Mouse (Mus musculus) forebrain, embryonic 11.5 days (tissue): ENCODE measurements around the gene Jazf1. TPM values are rescaled to one million over a fixed set of nuclear protein-coding genes. Genes with fewer than 3 reads are reported as not detected.
A peak's percentile ranks its signal among the peaks of the same experiment; 100 is the strongest.

Experiments
- ATAC-seq: fragments of 200-750 bp; cut with Nextera tagmentation; replicated peaks from 2 replicates; pipeline ENCODE4 v1.8.0; 2017; ENCODE audit warnings: moderate TSS enrichment; ENCODE audit not compliant: low FRiP score
- DNase-seq: peaks from one replicate; pipeline ENCODE4 v3.0.0-alpha.2; 2017; ENCODE audit warnings: low spot score
- H3K27ac ChIP-seq: fragments of 300-500 bp; sonication (generic); 2 replicates; pipeline ENCODE4 v1.5.1; 2014; ENCODE audit warnings: low read depth, low read length
- H3K27me3 ChIP-seq: fragments of 300-500 bp; sonication (generic); 2 replicates; pipeline ENCODE4 v1.6.1; 2014; ENCODE audit warnings: mild to moderate bottlenecking, low read length, mixed read lengths; ENCODE audit not compliant: control insufficient read depth, insufficient read depth
- H3K36me3 ChIP-seq: fragments of 300-500 bp; sonication (generic); 2 replicates; pipeline ENCODE4 v1.6.1; 2014; ENCODE audit warnings: mild to moderate bottlenecking, low read length, moderate library complexity, mixed read lengths; ENCODE audit not compliant: control insufficient read depth, insufficient read depth
- H3K4me1 ChIP-seq: fragments of 300-500 bp; sonication (generic); replicated peaks from 2 replicates; pipeline ENCODE4 v1.6.1; 2014; ENCODE audit warnings: low read length, mixed read lengths; ENCODE audit not compliant: control insufficient read depth, insufficient read depth
- H3K4me2 ChIP-seq: fragments of 300-500 bp; sonication (generic); 2 replicates; pipeline ENCODE4 v1.6.1; 2014; ENCODE audit warnings: low read depth, mild to moderate bottlenecking, low read length, moderate library complexity, mixed read lengths; ENCODE audit not compliant: severe bottlenecking
- H3K4me3 ChIP-seq: fragments of 300-500 bp; sonication (generic); 2 replicates; pipeline ENCODE4 v1.5.1; 2014; ENCODE audit warnings: low read depth, low read length
- H3K9ac ChIP-seq: fragments of 300-500 bp; sonication (generic); 2 replicates; pipeline ENCODE4 v1.6.1; 2014; ENCODE audit warnings: low read length
- H3K9me3 ChIP-seq: fragments of 300-500 bp; sonication (generic); 2 replicates; pipeline ENCODE4 v1.6.1; 2016; ENCODE audit warnings: low read length, mixed read lengths; ENCODE audit not compliant: control insufficient read depth
- WGBS: fragments of 180-500 bp; shearing (Covaris S2); extraction: QIAGEN DNeasy Blood & Tissue Kit; methylation state at CpG from one replicate; pipeline ENCODE4 v1.1.7; 2014; 5-methylcytosine and 5-hydroxymethylcytosine counted together
- polyA plus RNA-seq: library from polyadenylated mRNA; unstranded; fragments of >200 nt; fragmentation: Nextera tagmentation; extraction: Ambion mirVana; gene quantifications from 2 replicates; pipeline ENCODE4 v1.2.1, GENCODE M21; 2014

Jazf1 gene
- polyA plus RNA-seq, 1 experiment from 2014 or later: 6.2 TPM

GRCm38 (mm10) chr6:52822625-52823024 lies 245.8 kb downstream of the Jazf1 start:
- H3K27me3 ChIP-seq: peaks cover 14% of the 10 kb centered on the region
- peaks cover 10% of the 10 kb centered on the region; the same call in 1 of the 2 replicates for H3K4me1 ChIP-seq
- H3K27ac ChIP-seq: no peak overlapping the region
- DNase-seq (no peak), ATAC-seq (no peak)
- H3K9ac ChIP-seq: no peak overlapping the region
- 57% methylated on average over 2 of the region's 2 CpGs for WGBS
- no peaks in the 10 kb centered on the region for H3K36me3 ChIP-seq
- no peaks in the 10 kb centered on the region for H3K9me3 ChIP-seq
- no peak overlapping the region for H3K4me2 ChIP-seq
- no peak overlapping the region for H3K4me3 ChIP-seq

DNA sequence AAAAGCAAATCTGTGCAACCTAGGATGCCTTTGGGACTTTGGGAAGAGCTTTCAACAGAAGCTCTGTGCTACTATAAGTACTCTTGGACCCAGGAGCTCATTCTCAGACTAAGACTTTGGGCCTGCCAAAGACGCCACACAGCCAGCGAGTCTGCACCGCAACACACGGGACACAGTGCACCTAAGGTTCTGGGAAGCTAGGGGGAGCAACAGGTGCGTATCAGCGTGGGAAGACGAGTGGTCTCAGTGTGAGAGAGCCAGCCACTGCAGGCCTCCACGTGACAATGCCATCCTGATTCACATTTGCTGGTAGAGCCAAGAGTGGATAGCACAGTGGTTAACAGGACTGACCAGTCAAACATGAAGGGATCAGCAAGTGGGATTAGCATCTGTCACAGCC lies 249.1 kb downstream of the Jazf1 start:
- Histone ChIP-seq H3K4me1 (peaks cover 4% of the 10 kb centered on the region; the same call in 1 of the 2 replicates), H3K4me3 (no peak overlapping the region)
- WGBS: 70% methylated on average over 8 of the region's 8 CpGs

DNA sequence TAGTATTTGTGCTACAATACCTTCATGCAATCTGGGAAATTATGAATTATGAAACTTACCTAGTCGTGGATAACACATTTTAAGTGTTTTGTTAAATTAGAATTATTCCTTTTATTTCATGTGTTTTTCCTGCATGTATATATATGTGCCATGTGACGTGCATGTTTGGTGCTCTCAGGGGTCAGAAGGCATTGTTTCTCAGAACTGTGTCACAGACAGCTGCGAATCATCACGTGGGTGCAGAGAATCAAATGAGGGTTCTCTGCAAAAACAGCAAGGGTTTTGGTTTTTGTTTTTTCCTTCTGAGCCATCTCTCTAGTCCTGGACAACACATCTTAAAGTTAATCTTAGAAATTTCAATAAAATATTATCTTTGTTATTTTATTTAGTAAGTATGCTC lies 250.4 kb downstream of the Jazf1 start:
- Histone ChIP-seq H3K4me2 (no peak overlapping the region), H3K4me3 (no peak overlapping the region), H3K27ac (no peak overlapping the region), H3K27me3 (no peaks in the 10 kb centered on the region; the same call in 1 of the 2 replicates), H3K9me3 (no peaks in the 10 kb centered on the region), H3K9ac (no peak overlapping the region), H3K4me1 (no peaks in the 10 kb centered on the region; the same call in 1 of the 2 replicates), H3K36me3 (no peaks in the 10 kb centered on the region)
- WGBS: 86% methylated on average over 4 of the region's 4 CpGs
- no peak for ATAC-seq
- no peak for DNase-seq

More for the DNA sequence above, 249.1 kb downstream of the Jazf1 start:
- Histone ChIP-seq H3K4me2 (no peak overlapping the region), H3K9ac (no peak overlapping the region), H3K27me3 (no peaks in the 10 kb centered on the region; the same call in 1 of the 2 replicates), H3K9me3 (no peaks in the 10 kb centered on the region), H3K27ac (no peak overlapping the region), H3K36me3 (no peaks in the 10 kb centered on the region)
- DNase-seq (no peak), ATAC-seq (no peak)

GRCm38 (mm10) chr6:52817203-52817874 lies 251.1 kb downstream of the Jazf1 start:
- Histone ChIP-seq H3K4me1 (no peaks in the 10 kb centered on the region; the same call in 1 of the 2 replicates), H3K36me3 (no peaks in the 10 kb centered on the region), H3K4me3 (no peak overlapping the region), H3K27me3 (no peaks in the 10 kb centered on the region; the same call in 1 of the 2 replicates), H3K9me3 (no peaks in the 10 kb centered on the region), H3K27ac (no peak overlapping the region), H3K4me2 (no peak overlapping the region), H3K9ac (no peak overlapping the region)
- WGBS: 89% methylated on average over 10 of the region's 10 CpGs
- ATAC-seq (no peak), DNase-seq (no peak)

DNA sequence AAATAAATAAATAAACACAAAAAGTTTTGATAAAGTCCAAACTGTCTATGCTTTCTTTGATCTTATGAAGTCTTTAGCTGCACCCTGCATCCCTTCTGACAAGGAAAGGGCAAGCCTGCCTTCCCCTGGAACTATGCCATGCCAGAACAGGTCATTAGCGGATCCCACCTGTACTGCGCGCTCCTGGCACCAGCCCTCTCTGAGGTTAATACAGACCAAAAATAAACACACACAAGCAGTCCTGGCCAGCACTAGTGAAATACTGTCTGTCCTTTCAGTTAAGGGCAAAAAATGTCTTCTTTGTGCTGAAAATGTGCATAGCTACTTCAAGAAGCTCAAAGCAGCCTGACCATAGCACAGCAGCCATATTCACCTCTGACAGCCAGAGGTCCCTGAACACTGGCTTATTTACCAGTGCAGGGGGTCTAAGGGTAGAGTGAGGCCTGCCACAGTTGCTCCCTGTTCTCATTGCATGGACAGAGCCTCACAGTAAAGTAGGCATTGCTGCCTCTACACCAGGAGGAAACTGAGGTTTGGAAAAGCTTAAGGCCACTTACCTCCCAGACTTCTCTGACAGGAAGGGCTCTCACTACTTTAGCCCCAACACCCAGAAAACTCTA lies 263.1 kb downstream of the Jazf1 start:
- Histone ChIP-seq H3K27me3 (no peaks in the 10 kb centered on the region), H3K4me3 (no peak overlapping the region), H3K36me3 (no peaks in the 10 kb centered on the region), H3K27ac (no peak overlapping the region), H3K4me1 (no peaks in the 10 kb centered on the region), H3K9me3 (no peaks in the 10 kb centered on the region), H3K4me2 (no peak overlapping the region), H3K9ac (no peak overlapping the region)
- ATAC-seq (no peak), DNase-seq (no peak)
- 93% methylated on average over 3 of the region's 3 CpGs for WGBS

DNA sequence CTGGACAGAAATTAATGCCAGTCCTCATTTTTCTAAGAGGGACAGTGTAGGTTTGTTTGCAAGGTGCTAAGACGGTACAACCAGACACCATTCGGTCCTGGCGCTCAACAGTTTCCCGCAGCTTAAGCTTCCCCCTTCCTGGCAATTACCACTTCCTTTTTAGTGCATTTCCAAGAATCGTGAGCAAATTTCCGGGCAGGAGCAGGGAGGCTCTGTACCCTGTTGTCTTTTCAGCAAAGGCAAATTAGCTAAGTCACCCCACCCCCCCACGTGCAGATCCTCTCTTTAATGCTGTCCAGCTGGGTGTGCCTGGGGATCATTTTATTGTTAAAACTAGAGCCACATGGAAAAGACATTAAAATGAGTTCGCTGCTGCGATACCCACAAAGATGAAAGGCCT lies 266.2 kb downstream of the Jazf1 start:
- DNase-seq (no peak), ATAC-seq (no peak)
- no peak overlapping the region for H3K4me3 ChIP-seq
- 51% methylated on average over 9 of the region's 9 CpGs for WGBS
- H3K36me3 ChIP-seq: no peaks in the 10 kb centered on the region
- H3K9me3 ChIP-seq: no peaks in the 10 kb centered on the region
- no peak overlapping the region for H3K9ac ChIP-seq
- H3K27me3 ChIP-seq: no peaks in the 10 kb centered on the region
- 0 out of 2 replicates have a peak, but pooled peaks cover 3% of the 10 kb centered on the region for H3K4me1 ChIP-seq
- no peak overlapping the region for H3K4me2 ChIP-seq
- no peak overlapping the region for H3K27ac ChIP-seq

DNA sequence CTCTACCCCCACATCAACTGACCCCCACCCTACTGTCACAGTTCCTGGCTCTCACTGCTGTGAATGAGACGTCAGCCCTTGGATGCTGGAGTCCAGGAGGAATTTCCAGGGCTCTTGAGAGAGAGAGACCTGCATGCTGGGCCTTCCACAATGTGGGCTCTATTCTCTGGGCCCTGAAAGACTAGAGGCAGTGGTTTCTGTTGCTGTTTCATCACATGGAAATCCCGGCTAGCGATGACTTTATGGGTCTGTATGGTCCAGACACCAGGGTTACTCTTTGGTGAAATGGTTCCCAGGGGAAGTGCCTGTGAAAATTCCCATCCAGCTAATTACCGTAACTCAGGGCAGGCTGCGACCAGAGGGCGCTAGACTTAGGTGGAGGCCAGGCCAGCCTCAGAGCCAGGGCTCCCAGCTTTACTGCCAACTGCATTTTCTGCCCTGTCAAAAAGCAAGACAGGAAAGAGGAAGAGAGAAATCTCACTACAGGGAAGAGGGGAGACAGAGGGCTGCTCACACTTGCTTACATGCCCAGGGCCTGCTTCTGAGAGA lies 271.1 kb downstream of the Jazf1 start:
- no peak for ATAC-seq
- no peak overlapping the region for H3K4me2 ChIP-seq
- no peaks in the 10 kb centered on the region for H3K27me3 ChIP-seq
- WGBS: 58% methylated on average over 6 of the region's 6 CpGs
- no peak overlapping the region for H3K27ac ChIP-seq
- H3K9ac ChIP-seq: no peak overlapping the region
- no peak overlapping the region for H3K4me3 ChIP-seq
- H3K4me1 ChIP-seq: 0 out of 2 replicates have a peak, but pooled peaks cover 5% of the 10 kb centered on the region
- H3K9me3 ChIP-seq: no peaks in the 10 kb centered on the region
- H3K36me3 ChIP-seq: no peaks in the 10 kb centered on the region
- peak; percentile 56 for DNase-seq

GRCm38 (mm10) chr6:52796691-52797090 lies 271.7 kb downstream of the Jazf1 start:
- WGBS: 58% methylated on average over 1 of the region's 1 CpGs
- Histone ChIP-seq H3K9ac (no peak overlapping the region), H3K4me2 (no peak overlapping the region), H3K27ac (no peak overlapping the region), H3K4me3 (no peak overlapping the region), H3K4me1 (0 out of 2 replicates have a peak, but pooled peaks cover 5% of the 10 kb centered on the region), H3K36me3 (no peaks in the 10 kb centered on the region), H3K9me3 (no peaks in the 10 kb centered on the region), H3K27me3 (no peaks in the 10 kb centered on the region)
- ATAC-seq (no peak), DNase-seq (no peak)
